Mouse (Mus musculus) midbrain, embryonic 11.5 days (tissue): Measurements from ENCODE around the gene Cd47. TPM values are rescaled to one million over a fixed set of nuclear protein-coding genes. Genes with fewer than 3 reads are reported as not detected.
"Not testable (repeated sequence)": the region's sequence is repeated elsewhere in the genome, so short reads cannot be mapped to it uniquely, and the experiment has no call there.

Source experiments
- ATAC-seq: fragments of 200-750 bp; cut with Nextera tagmentation; 2 replicates; pipeline ENCODE4 v1.8.0; 2017; ENCODE audit warnings: moderate TSS enrichment, moderate library complexity; ENCODE audit not compliant: low FRiP score
- DNase-seq: peaks from one replicate; pipeline ENCODE4 v3.0.0; 2015; ENCODE audit warnings: low spot score; ENCODE audit errors: missing footprints
- H3K27ac ChIP-seq: fragments of 300-500 bp; sonication (generic); 2 replicates; pipeline ENCODE4 v1.5.1; 2014; ENCODE audit warnings: low read depth, low read length
- H3K27me3 ChIP-seq: fragments of 300-500 bp; sonication (generic); 2 replicates; pipeline ENCODE4 v1.6.1; 2014; ENCODE audit warnings: mild to moderate bottlenecking, low read length, moderate library complexity, mixed read lengths; ENCODE audit not compliant: control insufficient read depth, insufficient read depth
- H3K36me3 ChIP-seq: fragments of 300-500 bp; sonication (generic); 2 replicates; pipeline ENCODE4 v1.6.1; 2014; ENCODE audit warnings: mild to moderate bottlenecking, low read length, moderate library complexity, mixed read lengths; ENCODE audit not compliant: control insufficient read depth, insufficient read depth
- H3K4me1 ChIP-seq: fragments of 300-500 bp; sonication (generic); 2 replicates; pipeline ENCODE4 v1.6.1; 2014; ENCODE audit warnings: low read length; ENCODE audit not compliant: control insufficient read depth, insufficient read depth
- H3K4me2 ChIP-seq: fragments of 300-500 bp; sonication (generic); 2 replicates; pipeline ENCODE4 v1.6.1; 2014; ENCODE audit warnings: mild to moderate bottlenecking, moderate library complexity
- H3K4me3 ChIP-seq: fragments of 300-500 bp; sonication (generic); 2 replicates; pipeline ENCODE4 v1.5.1; 2014; ENCODE audit warnings: low read depth, low read length
- H3K9ac ChIP-seq: fragments of 300-500 bp; sonication (generic); 2 replicates; pipeline ENCODE4 v1.6.1; 2014; ENCODE audit warnings: low read length
- H3K9me3 ChIP-seq: fragments of 300-500 bp; sonication (generic); 2 replicates; pipeline ENCODE4 v1.6.1; 2016; ENCODE audit warnings: low read length; ENCODE audit not compliant: control insufficient read depth
- WGBS: fragments of 180-500 bp; shearing (Covaris S2); extraction: QIAGEN DNeasy Blood & Tissue Kit; methylation state at CpG from one replicate; pipeline ENCODE4 v1.1.7; 2014; 5-methylcytosine and 5-hydroxymethylcytosine counted together
- polyA plus RNA-seq: library from polyadenylated mRNA; unstranded; fragments of >200 nt; fragmentation: Nextera tagmentation; extraction: Ambion mirVana; gene quantifications from 2 replicates; pipeline ENCODE4 v1.2.1, GENCODE M21; 2014

Gene Cd47
- polyA plus RNA-seq, 1 experiment from 2014 or later, result 57.8 TPM

DNA sequence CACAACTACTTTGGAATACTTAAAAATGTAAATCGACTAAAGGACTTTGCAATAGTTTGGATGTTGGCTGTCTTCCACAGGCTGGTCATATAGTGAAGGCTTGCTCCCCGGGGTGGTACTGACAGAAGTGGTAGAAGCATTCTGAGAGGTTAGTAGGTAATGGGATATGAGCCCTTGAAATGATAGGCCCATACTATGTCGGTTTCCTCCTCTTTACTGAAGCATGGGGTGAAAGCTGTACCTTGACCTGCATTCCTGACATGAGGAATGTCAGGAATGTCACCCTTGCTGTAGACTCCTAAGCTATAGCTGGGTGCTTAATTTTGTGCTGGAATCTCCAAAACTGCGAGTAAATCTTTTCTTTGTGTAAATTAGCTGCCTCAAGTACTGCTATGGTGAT is 14.1 kb downstream of the Cd47 start:
- DNase-seq (no peak), ATAC-seq (no peak)
- Histone ChIP-seq H3K36me3 (no peaks in the 10 kb centered on the region), H3K27me3 (no peaks in the 10 kb centered on the region), H3K27ac (no peak overlapping the region), H3K4me3 (no peak overlapping the region), H3K4me2 (no peak overlapping the region), H3K4me1 (no peaks in the 10 kb centered on the region), H3K9ac (no peak overlapping the region), H3K9me3 (no peaks in the 10 kb centered on the region)
- 77% methylated on average over 4 of the region's 4 CpGs for WGBS

DNA sequence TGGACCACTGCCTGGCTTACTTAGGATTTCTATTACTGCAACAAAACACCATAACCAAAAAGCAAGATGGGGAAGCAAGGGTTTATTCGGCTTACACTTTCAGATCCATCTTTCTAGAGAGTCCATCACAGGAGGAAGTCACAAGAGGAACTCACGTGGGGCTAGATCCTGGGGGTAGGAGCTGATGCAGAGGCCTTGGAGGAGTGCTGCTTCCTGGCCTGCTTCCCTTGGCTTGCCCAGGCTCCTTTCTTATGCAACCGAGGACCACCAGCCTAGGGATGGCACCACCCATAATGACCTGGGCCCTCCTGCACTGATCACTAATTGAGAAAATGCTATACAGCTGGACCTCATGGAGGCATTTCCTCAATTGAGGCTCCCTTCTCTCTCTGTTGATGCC is 16.6 kb downstream of the Cd47 start:
- no peak for DNase-seq
- Histone ChIP-seq H3K9ac (no peak overlapping the region), H3K27ac (no peak overlapping the region), H3K27me3 (no peaks in the 10 kb centered on the region), H3K36me3 (no peaks in the 10 kb centered on the region), H3K4me1 (no peaks in the 10 kb centered on the region), H3K4me2 (no peak overlapping the region), H3K9me3 (no peaks in the 10 kb centered on the region), H3K4me3 (no peak overlapping the region)
- WGBS, result 89% methylated on average over 3 of the region's 3 CpGs
- ATAC-seq, result no peak

DNA sequence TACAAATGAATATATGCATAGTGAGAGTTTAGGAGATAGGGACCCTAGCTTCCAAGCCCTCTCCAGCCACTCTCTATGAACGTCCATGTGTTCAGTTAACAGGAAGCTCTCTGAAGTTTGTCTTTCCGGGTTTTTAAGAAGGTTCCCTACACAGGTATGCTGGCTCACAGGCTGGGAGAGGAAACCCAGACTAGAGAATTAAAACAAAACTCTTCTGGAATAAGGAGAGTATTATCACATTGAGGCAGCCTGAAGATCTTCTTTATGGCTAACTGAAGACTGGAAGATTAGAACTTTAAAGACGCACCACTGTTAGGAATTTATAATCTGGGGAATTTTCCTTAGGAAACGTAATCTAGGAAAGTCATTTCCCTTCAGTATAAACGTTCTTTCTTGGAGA is 17.8 kb downstream of the Cd47 start:
- Histone ChIP-seq H3K36me3 (no peaks in the 10 kb centered on the region), H3K9me3 (no peaks in the 10 kb centered on the region)

DNA sequence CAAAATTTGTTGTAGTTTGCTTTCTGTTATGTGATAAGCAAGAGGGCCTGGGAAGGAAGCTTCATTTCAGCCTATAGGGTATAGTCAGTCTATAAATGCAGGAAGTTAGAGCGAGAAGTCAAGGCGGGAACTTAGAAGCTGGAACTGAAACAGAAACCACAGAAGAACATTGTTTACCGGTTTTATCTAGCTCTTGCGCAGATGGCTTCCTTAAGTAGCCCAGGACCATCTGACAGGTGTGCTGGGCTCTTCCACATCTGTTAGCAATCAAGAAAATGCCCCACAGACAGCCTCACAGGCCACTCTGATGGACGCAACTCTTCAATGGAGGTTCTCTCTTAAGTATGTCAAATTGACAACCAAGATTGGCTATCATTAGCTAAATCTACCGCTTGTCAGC is 18.3 kb downstream of the Cd47 start:
- Histone ChIP-seq H3K4me2 (no peak overlapping the region), H3K4me1 (no peaks in the 10 kb centered on the region), H3K9me3 (no peaks in the 10 kb centered on the region), H3K27ac (no peak overlapping the region), H3K9ac (no peak overlapping the region), H3K36me3 (no peaks in the 10 kb centered on the region), H3K27me3 (no peaks in the 10 kb centered on the region), H3K4me3 (no peak overlapping the region)
- DNase-seq (no peak), ATAC-seq (no peak)
- whole genome bisulfite sequencing, result 88% methylated on average over 6 of the region's 6 CpGs

More for the DNA sequence above, 17.8 kb downstream of the Cd47 start:
- Histone ChIP-seq H3K27me3 (no peaks in the 10 kb centered on the region), H3K4me2 (no peak overlapping the region), H3K4me1 (no peaks in the 10 kb centered on the region), H3K27ac (no peak overlapping the region), H3K4me3 (no peak overlapping the region), H3K9ac (no peak overlapping the region)
- WGBS, result 84% methylated on average over 5 of the region's 5 CpGs
- no peak for ATAC-seq
- DNase-seq, result no peak

DNA sequence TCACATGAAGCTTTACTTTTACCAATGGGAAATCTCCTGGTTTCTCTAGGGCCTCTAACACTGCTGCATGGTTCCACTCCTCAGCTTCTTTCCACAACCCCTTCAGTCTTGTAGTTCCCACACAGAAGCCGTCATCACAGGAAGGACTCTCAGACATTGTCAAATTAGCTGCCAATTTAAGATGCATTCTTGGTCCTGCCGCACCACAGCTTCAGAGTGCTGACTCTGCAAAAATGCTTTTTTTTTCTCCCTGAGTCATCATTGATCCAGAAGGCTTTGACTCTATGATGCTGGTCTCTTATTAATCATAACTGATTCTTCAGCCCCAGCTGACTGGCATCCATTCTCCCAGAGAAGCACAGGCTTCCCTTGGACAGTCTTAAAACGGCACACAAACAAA is 19.2 kb downstream of the Cd47 start:
- Histone ChIP-seq H3K36me3 (no peaks in the 10 kb centered on the region), H3K4me3 (no peak overlapping the region), H3K4me1 (no peaks in the 10 kb centered on the region), H3K9ac (no peak overlapping the region), H3K27me3 (no peaks in the 10 kb centered on the region), H3K9me3 (no peaks in the 10 kb centered on the region), H3K4me2 (no peak overlapping the region), H3K27ac (no peak overlapping the region)
- ATAC-seq (no peak), DNase-seq (no peak)
- whole genome bisulfite sequencing, result 89% methylated on average over 3 of the region's 3 CpGs

DNA sequence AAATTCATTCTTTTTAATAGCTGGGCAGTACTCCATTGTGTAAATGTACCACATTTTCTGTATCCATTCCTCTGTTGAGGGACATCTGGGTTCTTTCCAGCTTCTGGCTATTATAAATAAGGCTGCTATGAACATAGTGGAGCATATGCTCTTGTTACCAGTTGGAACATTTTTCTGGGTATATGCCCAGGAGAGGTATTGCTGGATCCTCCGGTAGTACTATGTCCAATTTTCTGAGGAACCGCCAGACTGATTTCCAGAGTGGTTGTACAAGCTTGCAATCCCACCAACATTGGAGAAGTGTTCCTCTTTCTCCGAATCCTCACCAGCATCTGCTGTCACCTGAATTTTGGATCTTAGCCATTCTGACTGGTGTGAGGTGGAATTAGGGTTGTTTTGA is 30.6 kb downstream of the Cd47 start:
- 92% methylated on average over 3 of the region's 3 CpGs for WGBS
- not testable (repeated sequence) for H3K4me1 ChIP-seq, ATAC-seq, H3K27ac ChIP-seq, DNase-seq, H3K27me3 ChIP-seq, H3K4me3 ChIP-seq, H3K9ac ChIP-seq, H3K4me2 ChIP-seq, H3K36me3 ChIP-seq, H3K9me3 ChIP-seq

DNA sequence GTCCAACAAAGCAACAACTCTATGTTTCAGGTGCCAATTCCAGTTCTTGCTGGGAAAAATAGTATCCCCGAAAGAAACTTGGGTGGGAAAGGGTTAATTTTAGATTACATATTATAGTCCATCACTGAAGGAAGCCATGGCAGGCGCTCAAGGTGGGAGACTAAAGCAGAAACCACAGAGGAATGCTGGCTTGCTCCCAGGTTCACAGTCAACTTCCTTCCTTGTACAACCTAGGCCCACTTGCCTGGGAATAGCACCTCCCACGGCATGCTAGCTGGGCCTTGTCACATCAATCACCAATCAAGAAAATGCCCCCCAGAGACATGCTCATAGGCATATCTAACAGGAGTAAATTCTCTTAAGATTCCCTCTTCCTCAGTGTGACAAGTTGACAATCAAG is 32.0 kb downstream of the Cd47 start:
- Histone ChIP-seq H3K27ac (no peak overlapping the region), H3K9ac (no peak overlapping the region), H3K9me3 (no peaks in the 10 kb centered on the region), H3K27me3 (no peaks in the 10 kb centered on the region), H3K4me1 (no peaks in the 10 kb centered on the region), H3K4me3 (no peak overlapping the region), H3K36me3 (no peaks in the 10 kb centered on the region), H3K4me2 (no peak overlapping the region)
- no peak for ATAC-seq
- DNase-seq, result no peak
- 82% methylated on average over 3 of the region's 3 CpGs for WGBS

DNA sequence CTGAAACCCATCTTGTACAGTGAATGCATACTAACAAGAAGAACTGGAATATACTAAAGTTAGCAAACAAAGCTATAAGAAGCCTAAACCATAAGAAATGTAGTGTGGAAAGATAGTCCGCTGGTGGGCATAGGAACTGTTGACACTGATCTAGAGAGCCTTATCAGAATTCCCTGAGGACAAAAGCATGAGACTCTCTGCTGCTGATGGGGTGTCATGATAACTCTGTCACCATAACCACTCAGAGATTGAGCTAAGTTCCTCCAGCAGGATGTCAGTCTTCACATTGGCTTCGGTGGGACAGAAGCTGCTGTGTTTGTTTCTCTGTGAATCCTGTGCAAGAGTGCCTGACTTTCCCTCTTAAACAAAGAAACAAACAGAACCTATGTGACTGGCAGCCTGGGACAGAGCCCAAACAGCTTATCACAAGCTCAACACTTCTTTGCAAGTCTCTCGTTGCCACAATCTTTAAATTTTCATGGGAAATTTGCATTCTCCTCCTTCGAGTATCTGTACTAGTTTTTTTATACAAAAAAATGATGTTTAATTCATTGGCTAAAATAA is 33.9 kb downstream of the Cd47 start:
- no peak for ATAC-seq
- 61% methylated on average over 4 of the region's 4 CpGs for WGBS

DNA sequence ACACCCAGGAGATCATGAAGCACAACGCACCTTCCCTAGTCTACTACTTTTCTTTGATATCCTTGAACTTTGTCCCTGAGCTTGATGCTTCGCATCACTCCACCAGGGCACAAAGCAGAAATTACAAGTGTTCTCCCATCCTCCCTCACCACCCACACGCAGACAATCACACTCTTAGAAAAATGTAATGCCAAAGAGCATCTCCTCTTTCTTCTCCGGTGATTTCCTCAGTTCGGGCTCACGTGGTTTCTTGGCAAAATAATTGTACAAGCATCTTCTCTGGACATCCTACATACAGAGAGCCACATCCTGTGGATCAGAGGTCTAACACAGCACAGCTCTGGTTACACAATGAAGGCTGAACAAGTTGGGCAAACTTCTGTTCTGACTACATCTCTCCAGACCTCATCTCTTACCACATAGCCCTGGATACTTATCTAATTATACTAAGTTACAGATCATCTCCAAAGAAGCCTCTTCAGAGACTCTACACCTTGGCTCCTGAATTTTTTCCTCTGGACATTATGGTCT is 36.4 kb downstream of the Cd47 start:
- 90% methylated on average over 6 of the region's 6 CpGs for WGBS
- H3K4me2 ChIP-seq, result no peak overlapping the region
- no peak overlapping the region for H3K9ac ChIP-seq
- DNase-seq (no peak), ATAC-seq (no peak)
- no peaks in the 10 kb centered on the region for H3K27me3 ChIP-seq
- H3K27ac ChIP-seq, result no peak overlapping the region
- H3K4me3 ChIP-seq, result no peak overlapping the region
- H3K36me3 ChIP-seq, result no peaks in the 10 kb centered on the region
- no peaks in the 10 kb centered on the region for H3K4me1 ChIP-seq
- no peaks in the 10 kb centered on the region for H3K9me3 ChIP-seq

More for the DNA sequence above, 33.9 kb downstream of the Cd47 start:
- H3K4me3 ChIP-seq, result no peak overlapping the region
- H3K27ac ChIP-seq, result no peak overlapping the region
- H3K9me3 ChIP-seq, result no peaks in the 10 kb centered on the region
- H3K4me2 ChIP-seq, result no peak overlapping the region
- no peak for DNase-seq
- H3K4me1 ChIP-seq, result no peaks in the 10 kb centered on the region
- no peaks in the 10 kb centered on the region for H3K36me3 ChIP-seq
- no peaks in the 10 kb centered on the region for H3K27me3 ChIP-seq
- H3K9ac ChIP-seq, result no peak overlapping the region
